8 mouse cellular contexts compared by ENCODE assay signal in the genomic region with DNA sequence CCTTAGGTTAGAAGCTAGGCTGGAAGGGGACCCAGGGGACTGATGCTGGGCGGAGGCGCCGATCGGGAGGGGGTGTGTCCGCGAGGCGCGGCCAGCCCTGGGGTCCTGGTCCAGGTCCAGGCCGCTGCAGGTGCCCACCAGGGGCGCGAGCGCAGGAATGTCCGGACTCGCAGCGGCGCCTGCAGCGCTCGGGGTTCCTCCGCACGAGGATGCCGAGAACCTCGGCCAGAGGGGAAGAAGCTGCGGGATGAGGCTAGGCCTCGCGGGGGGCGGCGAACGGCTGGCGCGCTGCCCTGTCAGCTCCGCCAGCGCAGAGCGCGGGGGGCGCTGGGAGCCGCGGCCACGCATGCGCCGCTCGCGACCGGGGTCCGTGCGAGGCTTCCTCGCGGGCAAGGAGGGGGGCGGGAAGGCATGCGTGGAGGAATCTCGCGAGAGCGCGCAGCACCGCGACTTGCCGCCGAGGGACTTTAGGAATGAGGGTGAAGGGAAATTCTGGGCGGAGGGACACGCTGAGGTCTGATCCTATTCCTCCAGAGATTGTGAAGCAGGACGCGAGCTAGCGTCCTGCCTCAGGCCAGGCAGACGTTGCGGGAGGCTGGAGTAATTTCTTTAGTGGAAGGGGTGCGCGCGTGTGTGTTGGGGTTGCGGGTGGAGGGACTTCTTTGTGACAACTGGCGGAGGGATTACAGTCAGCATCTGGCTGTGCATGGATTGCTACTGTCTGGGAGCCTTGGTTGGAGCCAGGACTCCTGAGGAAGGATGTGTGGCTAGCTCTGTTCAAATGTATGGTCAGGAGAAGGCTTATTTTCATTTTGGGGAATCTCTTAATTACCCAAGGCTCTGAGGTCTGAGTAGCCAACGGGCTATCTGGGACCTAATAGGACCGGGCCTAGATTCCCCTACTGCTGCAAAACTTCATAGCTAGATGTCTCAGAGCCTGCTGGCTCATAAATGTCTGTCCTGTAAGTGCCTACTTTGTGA. TPM values are rescaled to one million over a fixed set of nuclear protein-coding genes. Genes with fewer than 3 reads are reported as not detected.
DNase-seq lines count a peak whose midpoint lies in the region; ATAC-seq lines count a peak whose summit lies in the region.

A gene (minus strand): TSS at position 211 of the 981 bp plus-strand sequence.

- peak within 1 kb of the TSS; percentile 94 for H3K4me2 ChIP-seq in intestine, embryonic 14.5 days (ENCODE audit: low read length)

- peaks cover 12% of the 10 kb centered on the region; the same call in 1 of the 2 replicates for H3K4me1 ChIP-seq in intestine, embryonic 14.5 days (replicated peaks; ENCODE audit: control insufficient read depth, insufficient read depth, low read length)

- H3K27me3 ChIP-seq in intestine, embryonic 14.5 days (replicated peaks; ENCODE audit: control insufficient read depth, insufficient read depth, low read length) = no peaks in the 10 kb centered on the region

- WGBS in intestine, embryonic 14.5 days = 2% methylated on average over 69 of the region's 71 CpGs

- DNase-seq in adrenal gland, postnatal 25 days = peak; percentile 80
- DNase-seq in embryo, embryonic 11.5 days (ENCODE audit: low read depth, low spot score) = peak; percentile 89
- DNase-seq in gastrocnemius, postnatal 25 days = peak; percentile 10
- peak; percentile 88 for DNase-seq in intestine, embryonic 14.5 days (ENCODE audit: low spot score)
- peak; percentile 75 to 92 for DNase-seq in left cerebral cortex, adult 8-10 months (ENCODE audit: low spot score in 2 of 2)
- DNase-seq in lung, postnatal 36 days = peak; percentile 57
- DNase-seq in right cerebral cortex, postnatal 14 days = peak; percentile 97

- H3K9ac ChIP-seq in intestine, embryonic 14.5 days (ENCODE audit: low read length) = peak within 1 kb of the TSS; percentile 58

- H3K4me3 ChIP-seq in intestine, embryonic 14.5 days (ENCODE audit: low read depth, low read length) = peak within 1 kb of the TSS; percentile 57

- peak; percentile 92 for ATAC-seq in intestine, embryonic 14.5 days (replicated peaks; ENCODE audit: low FRiP score, low TSS enrichment, low read depth)
- ATAC-seq in activated CD4-positive, CD25-positive, alpha-beta regulatory T cell, adult 4 months = no peak

- H3K27ac ChIP-seq in intestine, embryonic 14.5 days (ENCODE audit: low read depth) = 0 out of 2 replicates have a peak within 1 kb of the TSS, but pooled peaks have one; percentile 43

- no peaks in the 10 kb centered on the region for H3K36me3 ChIP-seq in intestine, embryonic 14.5 days (ENCODE audit: control insufficient read depth, insufficient read depth, low read length)

- H3K9me3 ChIP-seq in intestine, embryonic 14.5 days (ENCODE audit: control insufficient read depth, low read length) = no peaks in the 10 kb centered on the region

RNA-seq across cellular contexts. Expression of the gene that starts here (rescaled TPM):
- 2.0 and 3.1 TPM in 2 replicates for total RNA-seq in adrenal gland, postnatal 25 days (2021)
- under 1 TPM in 1 of 2 experiments, not detected in 1; 0.03 TPM for total RNA-seq in gastrocnemius, postnatal 25 days (2021)
- polyA plus RNA-seq in intestine, embryonic 14.5 days (2014; fragmentation: Nextera tagmentation; extraction: Ambion mirVana) = 2.9 and 3.6 TPM in 2 replicates
- 10 to 100 TPM; 20.9 to 25.5 (median 23.0) TPM for total RNA-seq in left cerebral cortex, adult 8-10 months (2022)
- under 1 TPM in 1 of 2 experiments, not detected in 1; 0.05 TPM for polyA plus RNA-seq in activated CD4-positive, CD25-positive, alpha-beta regulatory T cell, adult 4 months (2017; shearing (Covaris generic))

Comparison
In these comparisons a context has a peak if more than half of its experiments do, and no peak if none do; other contexts are left out.
1. Peak in DNase-seq in gastrocnemius, postnatal 25 days; RNA of the gene not detected or under 1 TPM.
2. DNase-seq: peak in every context shown above with its lines; median percentile 97 in right cerebral cortex, postnatal 14 days; 89 in embryo, embryonic 11.5 days; 88 in intestine, embryonic 14.5 days; 84 in left cerebral cortex, adult 8-10 months; 80 in adrenal gland, postnatal 25 days; 57 in lung, postnatal 36 days; 10 in gastrocnemius, postnatal 25 days.